Mouse (Mus musculus) gastrocnemius, adult 2 months (tissue): ENCODE results near the gene Ddx10. TPM values are rescaled to one million over a fixed set of nuclear protein-coding genes. Genes with fewer than 3 reads are reported as not detected.
A peak's percentile ranks its signal among the peaks of the same experiment; 100 is the strongest.

Source experiments
- DNase-seq: peaks from one replicate; pipeline ENCODE4 v3.0.0; 2022
- H3K27ac ChIP-seq: fragments of 200-600 bp; 2 replicates; pipeline ENCODE4 v1.8.1; 2022; ENCODE audit warnings: mild to moderate bottlenecking
- H3K4me3 ChIP-seq: fragments of 200-600 bp; 2 replicates; pipeline ENCODE4 v1.8.1; 2022; ENCODE audit warnings: mild to moderate bottlenecking, moderate library complexity
- CTCF ChIP-seq: fragments of 200-600 bp; IDR thresholded peaks from 2 replicates; pipeline ENCODE4 v1.8.1; 2022; ENCODE audit warnings: antibody characterized with exemption, mild to moderate bottlenecking, moderate library complexity
- intact Hi-C: fragments of 180-260 bp; cut with DNase I; formaldehyde crosslinking; loops from one replicate; pipeline ENCODE4 v1.15.1; 2025
- total RNA-seq, 2 experiments: library from RNA; stranded (reverse); gene quantifications; 2 replicates each; pipeline ENCODE4 v1.2.3; 2021

The Ddx10 gene
- total RNA-seq, 2 experiments from 2014 or later = 9.9 to 10.7 TPM

DNA sequence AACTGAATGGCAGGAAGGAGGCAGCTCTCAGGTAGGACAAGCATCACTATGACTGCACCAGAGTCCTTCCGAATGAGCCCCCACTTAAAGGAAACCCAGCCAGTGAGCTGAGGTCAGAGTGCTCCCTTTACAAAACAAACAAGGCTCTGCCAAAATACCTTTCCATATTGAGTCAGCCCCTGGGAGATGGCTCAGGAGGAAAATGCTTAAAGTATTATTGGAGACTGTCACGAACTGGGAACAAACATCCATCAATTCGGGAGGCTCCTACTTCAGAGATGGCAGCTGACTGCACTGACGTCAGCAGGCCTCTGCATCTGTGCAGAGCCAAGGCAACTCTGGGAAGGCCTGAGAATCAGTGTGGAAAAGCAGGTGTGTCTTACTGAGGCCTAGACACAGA is 181.4 kb downstream of the Ddx10 start:
- peak overlapping the region; percentile 83 for H3K27ac ChIP-seq

GRCm38 (mm10) chr9:53065028-53065427 is 182.8 kb downstream of the Ddx10 start:
- no peak for DNase-seq
- intact Hi-C loops = loop anchor here (5.0 kb wide), 1 partner anchor 98 kb away; no protein-coding TSS in a partner anchor
- Histone ChIP-seq H3K4me3 (no peak overlapping the region), H3K27ac (peak overlapping the region; percentile 83)
- no peak for TF ChIP-seq CTCF

More for the DNA sequence above, 181.4 kb downstream of the Ddx10 start:
- no peak overlapping the region for H3K4me3 ChIP-seq
- no peak for TF ChIP-seq CTCF
- DNase-seq = peak; percentile 56
- intact Hi-C loops = loop anchor here (5.0 kb wide), 1 partner anchor 99 kb away; no protein-coding TSS in a partner anchor

GRCm38 (mm10) chr9:53064531-53064930 is 183.3 kb downstream of the Ddx10 start:
- peak overlapping the region; percentile 83 for H3K27ac ChIP-seq
- intact Hi-C loops = no loop called here
- TF ChIP-seq CTCF = no peak
- H3K4me3 ChIP-seq = no peak overlapping the region
- DNase-seq = peak; percentile 57

DNA sequence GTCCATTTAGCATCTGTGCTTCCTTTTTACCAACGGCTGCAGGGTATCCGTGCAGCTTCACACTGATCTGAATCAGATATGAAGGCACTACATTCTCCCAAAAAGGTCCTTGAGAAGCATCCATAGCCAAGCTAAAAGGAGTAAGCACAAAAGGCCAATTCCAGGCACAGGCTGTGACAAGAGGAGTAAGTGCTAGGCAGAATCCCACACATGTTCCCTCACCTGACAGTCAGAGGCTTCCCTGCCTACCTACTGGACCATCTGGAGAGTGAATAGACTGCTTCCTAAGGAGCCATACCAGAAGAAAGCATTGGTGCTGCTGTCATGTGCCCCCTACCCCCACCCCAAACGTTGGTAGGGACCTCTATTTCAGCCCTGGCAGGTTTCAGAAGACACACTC is 192.5 kb downstream of the Ddx10 start:
- Histone ChIP-seq H3K27ac (no peak overlapping the region), H3K4me3 (no peak overlapping the region)
- DNase-seq = no peak
- TF ChIP-seq CTCF = no peak
- intact Hi-C loops = no loop called here

Other genes starting within 250 kb of the Ddx10 start
- gene Exph5, start 53.6 kb upstream of the Ddx10 start, total RNA-seq = 1 to 10 TPM in 1 of 2 experiments, under 1 TPM in 1; 0.67 to 1.6 TPM
- 1 to 10 TPM; 4.2 to 5.4 TPM for gene Kdelc2, start 136.0 kb upstream of the Ddx10 start, total RNA-seq
- under 1 TPM in 1 of 2 experiments, not detected in 1; 0.39 TPM for gene 4930550C14Rik, start 154.3 kb upstream of the Ddx10 start, total RNA-seq